Mouse (Mus musculus) adrenal gland, postnatal 4 days (tissue): ENCODE data around the gene Sftpd. TPM values are rescaled to one million over a fixed set of nuclear protein-coding genes. Genes with fewer than 3 reads are reported as not detected.

Source experiments
- DNase-seq, 2 experiments: peaks; one replicate each; pipeline ENCODE4 v3.0.0; 2021 to 2022; ENCODE audit warnings: low spot score in 2 of 2, mixed read lengths in 2 of 2
- long read RNA-seq, 2 experiments: library from polyadenylated mRNA; stranded (forward); transcript quantifications; one replicate each; pipeline ENCODE4 v2.0.0; 2021
- total RNA-seq, 2 experiments: library from RNA; stranded (reverse); gene quantifications; 2 replicates each; pipeline ENCODE4 v1.2.3; 2021

Gene Sftpd
- total RNA-seq = not detected
- long read RNA-seq, experiment 1, partial matches to known transcripts = 1 of 1 reads
- long read RNA-seq, experiment 1, other reads (novel, unspliced or antisense) = 0 of 1 reads
- long read RNA-seq, experiment 2 = 0 reads

DNA sequence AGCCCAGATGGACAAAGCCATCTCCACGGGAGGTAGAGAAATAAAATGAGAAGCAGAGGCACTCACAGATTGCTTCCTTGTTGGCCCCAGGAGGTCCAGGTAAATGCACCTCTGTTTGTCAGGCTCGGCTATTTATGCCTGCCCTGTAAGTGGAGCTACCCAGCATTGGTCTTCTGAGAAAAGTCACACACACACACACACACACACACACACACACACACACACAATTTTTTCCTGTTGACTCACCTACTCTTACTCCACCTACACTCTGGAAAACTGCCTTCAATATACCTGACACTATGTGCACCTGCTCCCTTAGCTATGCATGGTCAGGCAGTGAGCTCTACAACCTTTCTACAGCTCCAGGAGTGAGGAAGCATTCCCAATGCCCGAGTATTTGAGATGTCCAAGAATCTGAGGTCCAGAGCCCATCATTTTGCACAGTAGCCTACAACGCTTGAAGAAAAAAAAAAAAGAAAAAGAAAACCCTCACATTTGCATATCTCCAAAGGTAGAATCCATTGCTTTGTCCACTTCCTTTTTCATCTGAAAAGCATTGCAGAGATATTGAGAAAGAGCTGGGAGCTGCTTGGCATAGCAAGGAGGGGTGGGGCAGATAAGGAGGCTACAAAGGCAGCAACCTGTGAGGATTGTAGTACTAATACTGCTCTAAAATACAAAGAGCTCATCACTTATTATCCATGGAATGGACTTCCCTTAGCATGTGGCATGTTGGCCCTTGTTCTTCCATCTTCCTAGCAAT lies at the start of gene Sftpd:
TSS of gene Sftpd (minus strand) at position 91 of the 763 bp plus-strand sequence.
- DNase-seq = no peak

DNA sequence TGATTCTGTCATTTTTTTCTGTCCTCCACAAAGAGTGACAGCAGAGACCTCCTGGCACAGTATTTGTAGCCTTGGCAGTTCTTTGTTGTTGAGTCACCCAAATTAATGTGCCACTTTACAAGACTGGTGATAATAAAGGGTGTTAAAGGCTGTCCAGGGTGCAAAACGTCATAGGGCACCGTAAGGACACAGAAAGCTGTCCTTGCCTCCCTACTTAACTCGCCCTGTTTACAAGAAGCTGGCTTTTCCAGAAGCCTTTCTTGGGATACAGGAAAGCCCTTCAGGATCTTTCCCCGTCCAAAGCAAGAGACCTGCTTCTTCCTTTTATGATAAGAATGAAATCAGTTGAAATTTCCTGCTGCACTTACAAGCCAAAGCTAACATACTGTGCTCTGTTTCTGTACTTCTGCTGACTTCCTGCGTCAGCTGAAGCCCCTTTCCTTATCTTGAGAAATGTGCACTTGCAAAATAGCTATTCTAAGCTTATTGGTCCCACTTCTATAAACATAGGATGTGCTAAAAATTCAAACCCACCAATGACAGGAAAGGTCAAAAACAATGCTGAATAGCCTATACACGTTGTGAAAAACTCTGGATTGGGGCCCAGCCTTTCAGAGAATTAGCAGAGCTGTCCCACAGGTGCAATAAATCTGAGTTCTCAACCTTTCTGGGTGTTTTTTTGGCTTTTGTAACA lies 13.2 kb upstream of the Sftpd start:
- no peak for DNase-seq

DNA sequence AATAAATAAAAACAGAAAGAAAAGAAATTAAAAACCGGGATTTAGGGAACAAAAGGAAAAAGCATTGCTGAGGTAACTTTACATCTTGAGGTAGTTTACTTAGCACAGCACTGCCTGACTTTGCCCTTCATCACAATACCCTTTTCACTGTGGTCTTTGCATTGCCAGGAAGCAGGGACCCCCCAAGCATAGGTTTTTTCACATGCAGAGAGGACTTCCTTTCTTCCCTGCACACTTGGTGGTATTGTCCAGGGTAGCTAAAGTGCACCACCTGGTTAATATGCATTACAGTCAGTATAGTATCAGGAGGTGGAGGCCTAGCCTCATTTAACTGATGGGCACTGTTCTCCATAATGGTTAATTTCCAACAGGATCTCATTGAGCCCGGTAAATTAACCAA lies 4.5 kb upstream of the Sftpd start:
- no peak for DNase-seq

DNA sequence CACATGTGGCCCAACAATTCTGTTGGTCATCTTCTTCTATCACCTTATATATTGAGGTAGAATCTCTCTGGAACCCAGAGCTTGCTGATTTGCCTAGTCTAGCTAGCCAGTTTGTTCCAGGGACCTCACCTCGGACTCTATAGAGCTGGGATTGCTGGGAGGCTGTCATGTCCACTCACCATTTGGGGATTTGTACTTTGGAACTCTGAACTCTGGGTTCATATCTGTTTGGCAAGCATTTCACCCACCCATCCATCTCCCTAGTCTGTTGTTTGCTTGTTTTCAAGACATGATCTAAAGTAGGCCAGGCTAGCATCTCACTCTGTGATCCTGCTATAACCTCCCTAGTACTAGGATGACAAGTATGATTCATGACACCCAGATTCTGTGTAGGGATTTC lies 10.1 kb downstream of the Sftpd start:
- DNase-seq = no peak

DNA sequence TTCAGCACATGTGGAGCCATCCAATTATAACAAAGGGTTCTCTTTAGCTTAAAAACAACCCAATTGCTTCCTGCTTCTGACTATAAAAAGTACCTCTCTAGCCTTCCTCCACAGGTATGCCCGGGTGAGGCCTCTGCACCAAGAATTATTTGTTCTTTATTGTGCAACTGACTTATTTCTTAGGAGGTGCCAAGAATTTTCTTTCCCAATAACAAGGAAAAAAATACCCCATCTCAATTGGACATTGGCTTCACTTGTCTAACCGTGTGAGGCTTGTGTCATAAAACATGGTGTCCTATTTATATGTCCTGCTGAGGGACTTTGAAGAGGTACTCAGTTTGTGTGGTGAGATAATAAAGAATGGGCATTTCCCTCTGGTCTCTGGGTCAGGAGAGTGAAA lies 14.4 kb downstream of the Sftpd start:
- no peak for DNase-seq

DNA sequence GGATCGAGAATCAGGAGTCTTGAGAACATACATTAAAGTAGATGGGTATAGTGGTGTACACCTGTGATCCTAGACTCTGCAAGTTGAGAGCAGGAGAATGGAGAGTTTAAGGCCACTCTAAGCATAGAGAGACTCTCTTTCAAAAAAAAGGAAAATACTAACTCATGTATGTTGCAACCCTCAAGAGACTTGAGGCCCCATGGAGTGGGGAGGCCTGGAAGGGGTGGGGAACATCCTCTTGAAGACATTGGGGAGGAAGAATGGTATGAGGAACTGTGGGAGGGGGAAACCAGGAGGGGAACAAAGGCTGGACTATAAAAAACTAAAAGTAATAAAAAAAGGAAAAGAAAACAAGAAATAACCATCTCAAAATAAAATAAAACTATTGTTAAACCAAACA lies 16.4 kb downstream of the Sftpd start:
- DNase-seq = no peak

DNA sequence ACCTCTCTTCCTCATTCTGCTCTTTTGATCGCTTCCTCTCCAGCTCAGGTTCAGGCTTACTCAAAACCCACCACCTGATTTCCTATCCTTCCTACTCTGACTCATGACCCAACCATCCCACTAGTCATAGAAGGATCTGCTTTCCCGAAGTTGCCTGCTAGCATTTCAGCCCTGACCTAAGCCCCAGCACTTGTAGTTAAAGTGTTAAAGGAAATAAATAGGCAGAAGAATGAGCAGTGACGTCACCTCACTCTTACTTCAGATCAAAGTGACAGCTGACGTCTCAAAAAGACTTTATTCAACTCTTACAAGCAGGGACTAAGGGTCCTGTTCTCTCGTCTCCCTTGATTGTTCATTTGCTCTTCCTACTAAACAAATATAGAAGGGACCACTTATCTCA lies 17.7 kb downstream of the Sftpd start:
- DNase-seq = no peak

DNA sequence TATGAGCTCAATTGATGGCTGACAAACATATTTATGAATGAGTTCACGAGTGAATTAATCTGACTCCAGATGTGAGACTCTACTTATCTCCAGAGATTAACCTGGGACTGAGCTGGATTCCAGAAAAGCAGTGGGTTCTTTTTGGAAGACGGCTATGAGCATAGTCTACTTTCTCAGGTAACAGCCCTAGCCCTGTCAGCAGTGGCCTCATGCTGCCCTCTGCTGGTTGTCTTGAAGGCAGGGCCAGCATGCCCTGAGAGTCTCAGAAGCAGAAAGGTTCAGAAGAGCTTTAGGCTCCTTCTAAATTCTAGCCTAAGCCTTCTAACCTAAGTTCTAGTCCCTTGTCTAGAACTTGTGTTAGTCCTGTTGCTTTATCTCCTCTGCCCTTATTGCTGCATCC lies 22.3 kb downstream of the Sftpd start:
- no peak for DNase-seq

DNA sequence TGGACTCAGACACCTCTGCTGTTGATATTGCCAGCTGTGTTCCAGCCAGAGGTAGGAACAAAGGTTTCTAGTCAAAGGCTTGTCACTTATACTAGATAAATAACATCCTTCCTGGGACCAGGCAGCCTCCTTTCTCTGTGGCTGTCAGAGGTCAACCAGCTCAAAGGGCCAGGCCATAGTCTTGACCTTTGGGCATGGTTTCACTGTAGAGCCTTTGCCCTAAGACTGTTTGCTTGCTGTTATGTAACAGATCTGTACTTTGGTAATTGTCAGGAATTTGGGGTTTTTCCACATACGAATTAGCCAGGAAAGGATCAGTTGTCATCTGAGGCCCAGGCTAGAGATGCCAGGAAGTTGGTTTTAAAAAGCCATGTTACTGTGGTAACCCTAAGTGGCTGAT lies 24.2 kb downstream of the Sftpd start:
- DNase-seq = no peak

DNA sequence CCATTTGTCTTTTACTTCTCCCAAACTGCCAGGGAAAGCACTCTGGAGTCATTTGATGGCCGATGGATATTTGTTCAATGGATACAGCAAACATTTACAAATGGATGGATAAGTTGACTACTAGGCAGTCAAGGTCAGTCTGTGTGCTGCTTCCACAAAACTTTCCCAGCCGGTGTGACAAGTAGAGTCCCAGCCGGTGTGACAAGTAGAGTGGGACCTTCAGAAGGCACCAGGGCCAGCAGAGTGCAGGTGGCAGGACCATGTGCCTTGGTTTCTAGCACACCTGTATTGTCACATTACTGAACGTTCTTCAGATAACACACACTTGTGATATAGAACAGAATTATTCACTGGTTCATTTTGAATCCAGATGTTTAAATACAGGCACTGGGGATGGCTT lies 24.9 kb downstream of the Sftpd start:
- DNase-seq = no peak

DNA sequence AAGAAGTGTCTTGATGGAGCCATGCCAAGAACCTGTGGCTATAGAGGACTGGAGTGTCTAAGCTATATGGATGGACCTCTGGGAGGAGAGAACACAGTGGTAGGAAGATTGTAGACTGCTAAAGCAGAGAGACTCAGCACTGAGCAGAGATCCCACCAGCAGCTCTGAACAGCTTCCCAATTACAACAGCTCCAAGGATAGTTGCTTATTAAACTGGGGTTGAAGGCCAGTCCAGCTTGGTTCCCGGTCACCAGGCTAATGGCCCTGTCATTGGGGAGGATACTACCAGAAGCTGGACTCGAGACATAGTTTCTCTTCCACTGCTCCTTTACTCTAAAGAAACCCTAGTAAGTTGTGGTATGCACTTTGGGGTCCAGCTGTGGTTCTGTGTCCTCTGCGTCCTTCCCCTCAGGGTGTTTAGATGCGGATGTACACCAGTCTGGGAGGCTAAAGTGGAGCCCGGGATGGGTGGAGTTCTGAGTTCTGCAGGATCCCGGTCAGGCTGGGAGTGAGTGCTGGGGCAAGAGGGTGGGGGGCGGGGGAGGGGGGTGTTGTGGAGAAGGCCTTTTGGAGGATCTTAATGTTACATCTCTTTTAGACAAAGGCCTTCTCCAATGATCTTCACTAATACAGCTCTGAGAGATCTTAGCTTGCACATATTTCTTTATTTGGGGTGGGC lies 33.6 kb downstream of the Sftpd start, which contains the start of gene Mbl1:
TSS of gene Mbl1 (plus strand) at position 239 of the 679 bp plus-strand sequence.
- no peak for DNase-seq

DNA sequence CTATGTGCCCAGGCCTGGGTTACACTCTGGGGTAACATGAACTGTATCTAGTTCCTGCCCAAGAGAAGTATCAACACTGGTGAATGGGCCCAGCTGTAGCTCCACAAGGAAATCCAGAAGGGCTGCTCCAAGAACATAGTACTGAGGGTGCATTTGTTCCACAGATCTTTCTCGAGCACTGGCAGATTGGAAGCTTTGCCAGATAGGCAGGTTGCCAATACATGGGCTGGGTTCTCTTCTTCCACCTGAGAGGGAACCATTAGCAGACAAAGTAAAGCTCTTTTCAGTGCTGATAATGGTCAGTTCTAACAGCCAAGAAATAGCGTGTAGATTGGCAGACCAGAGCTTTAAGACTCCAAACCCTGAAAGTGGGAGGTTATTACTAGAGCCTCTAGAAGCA lies 37.6 kb downstream of the Sftpd start:
- no peak for DNase-seq

DNA sequence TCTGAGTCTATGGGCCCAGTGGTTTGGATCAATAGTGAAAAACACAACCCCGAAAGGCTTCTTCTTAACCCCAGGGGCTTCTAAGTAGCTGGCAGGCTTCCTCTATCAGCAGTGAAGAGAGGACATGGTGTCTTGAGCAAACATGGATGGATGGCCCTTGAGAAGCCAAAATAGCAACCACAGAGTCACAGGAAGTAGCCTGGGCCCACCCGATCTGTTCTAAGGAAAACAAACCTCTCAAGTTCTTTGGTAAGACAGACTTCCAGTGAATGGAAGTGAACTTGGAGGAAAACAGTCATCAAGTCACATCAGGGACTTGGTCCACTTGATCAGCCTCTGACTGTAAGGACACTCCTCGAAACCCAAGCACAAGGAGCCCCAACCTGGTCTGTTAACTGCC lies 38.0 kb downstream of the Sftpd start:
- DNase-seq = no peak

DNA sequence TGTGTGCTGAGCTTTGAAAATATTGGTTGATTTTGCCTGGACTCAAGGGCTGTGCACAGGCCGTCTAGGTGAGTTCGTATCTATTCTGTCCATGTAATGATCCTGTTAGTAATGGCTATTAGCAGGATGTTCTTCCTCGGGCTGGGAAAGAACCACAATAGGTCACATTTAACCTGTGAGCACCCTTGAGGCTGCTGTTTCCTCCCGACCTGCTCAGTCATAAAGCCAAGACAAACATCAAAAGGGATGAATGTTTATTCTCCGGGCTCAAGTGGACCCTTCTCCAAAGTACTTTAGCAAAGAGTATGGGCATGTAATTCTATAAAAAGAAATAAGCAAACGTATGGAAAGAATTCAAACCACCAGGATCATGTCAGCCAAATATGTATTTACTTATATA lies 38.9 kb downstream of the Sftpd start:
- DNase-seq = no peak

DNA sequence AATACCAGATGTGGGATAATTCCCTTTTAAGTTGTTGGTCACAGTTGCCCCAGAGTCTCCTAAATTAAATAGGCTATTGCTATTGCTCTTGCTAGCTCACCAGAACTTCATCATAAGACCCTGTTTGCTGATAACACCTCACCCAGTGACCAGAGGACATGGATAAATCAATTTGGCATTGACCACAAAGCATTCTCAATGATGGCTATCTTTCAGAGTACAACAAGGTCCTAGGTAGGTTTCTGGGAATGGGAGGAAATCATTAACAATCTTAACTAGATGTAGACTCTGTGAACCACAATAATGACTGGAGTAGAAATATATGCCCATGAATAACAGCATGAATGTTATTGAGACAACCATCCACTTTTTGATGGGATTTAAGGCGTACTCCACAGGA lies 44.3 kb downstream of the Sftpd start:
- no peak for DNase-seq

DNA sequence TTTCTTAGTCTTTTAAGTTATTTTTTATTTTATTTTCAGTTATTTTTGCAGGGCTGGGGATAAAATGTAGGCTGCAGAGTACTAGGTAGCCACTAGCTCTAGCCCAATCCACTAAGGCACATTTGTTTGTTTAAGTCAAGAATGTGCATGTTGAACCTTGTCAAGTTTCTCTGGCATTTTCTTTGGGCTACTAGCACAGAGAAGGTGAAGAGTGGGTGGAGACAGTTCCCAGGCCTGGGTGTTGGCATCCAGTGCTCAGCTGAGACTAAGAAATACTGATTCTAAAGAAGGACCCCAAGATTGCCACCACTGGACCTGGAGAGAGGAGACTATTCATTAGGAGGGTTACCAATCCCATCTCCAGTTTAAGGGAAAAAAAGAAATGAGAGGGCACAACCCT lies 47.9 kb downstream of the Sftpd start:
- no peak for DNase-seq

DNA sequence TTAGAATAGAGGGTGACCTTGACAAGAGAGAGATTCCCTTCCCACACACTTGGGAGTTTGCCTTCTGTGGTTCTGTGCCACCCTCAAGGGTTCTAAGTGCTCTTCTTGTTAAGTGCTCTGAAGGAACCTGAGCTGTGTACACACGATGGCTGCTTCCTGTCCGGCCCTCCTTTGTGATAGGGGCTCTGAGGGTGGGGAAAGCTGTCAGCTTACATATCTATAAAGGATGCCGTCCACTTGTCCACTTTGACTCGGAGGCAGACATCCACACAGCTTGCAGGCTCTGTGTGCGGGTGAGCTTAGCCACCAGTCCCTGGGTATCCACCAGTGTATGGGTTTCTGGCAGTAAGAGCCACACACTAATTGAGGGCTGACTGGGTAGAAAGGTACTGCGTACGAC lies 53.4 kb downstream of the Sftpd start, which contains the start of gene Sftpa1:
TSS of gene Sftpa1 (plus strand) at position 243 of the 400 bp plus-strand sequence.
- no peak for DNase-seq

DNA sequence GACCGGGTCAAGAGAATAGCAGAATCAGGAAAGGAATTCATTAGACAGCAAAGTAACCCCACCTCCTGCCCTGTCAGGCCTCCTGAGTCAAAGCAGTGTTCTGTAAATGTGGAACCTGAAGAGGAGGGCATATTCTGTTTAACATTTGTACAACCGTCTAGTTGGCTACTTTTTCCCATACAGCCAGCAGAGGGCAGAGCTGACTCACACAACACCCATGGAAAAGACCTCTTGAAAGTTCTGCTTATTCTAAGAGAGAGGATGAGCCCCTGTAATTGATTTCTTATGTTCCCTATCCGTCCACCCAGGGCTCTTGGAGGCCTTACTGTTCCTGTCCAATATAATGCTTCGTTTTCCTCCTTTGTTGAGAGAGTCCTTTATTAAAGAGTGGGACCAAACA lies 57.0 kb downstream of the Sftpd start:
- DNase-seq = no peak

DNA sequence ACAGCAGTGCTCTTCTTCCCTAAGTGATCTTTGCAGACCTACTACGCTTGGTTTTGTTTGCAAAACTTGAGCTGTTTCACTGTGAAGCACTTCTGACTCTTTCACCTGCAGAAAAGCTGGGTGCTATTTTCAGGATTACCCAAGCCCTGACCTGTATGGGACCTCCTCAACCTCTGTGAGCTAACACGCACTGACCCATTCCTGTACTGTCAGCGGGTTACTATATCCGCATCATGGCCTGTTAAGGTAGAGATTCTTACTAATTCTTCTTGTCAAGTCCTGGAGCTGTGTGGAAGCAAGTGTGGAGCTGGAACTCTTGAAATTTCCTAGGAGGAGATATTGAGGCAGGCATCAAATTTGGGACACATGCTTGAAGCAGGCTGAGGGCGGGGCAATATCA lies 60.3 kb downstream of the Sftpd start:
- no peak for DNase-seq
